Mouse (Mus musculus): ENCODE results near the gene Zfp664. TPM values are rescaled to one million over a fixed set of nuclear protein-coding genes. Genes with fewer than 3 reads are reported as not detected.
A peak's percentile ranks its signal among the peaks of the same experiment; 100 is the strongest.

Zfp664 gene
- total RNA-seq, 2 experiments from 2014 or later = 68.4 to 77.1 TPM

GRCm38 (mm10) chr5:124844929-124845328 lies 17.6 kb upstream of the Zfp664 start:
- Histone ChIP-seq H3K4me3 (no peak overlapping the region), H3K27ac (no peak overlapping the region)
- TF ChIP-seq CTCF (IDR thresholded peaks at IDR 0.05) = no peak
- no peak for DNase-seq (ENCODE audit: extremely low spot score in 1 of 2, low spot score in 2 of 2)
- intact Hi-C loops (cut with DNase I) = no loop called here

GRCm38 (mm10) chr5:124847014-124847413 lies 15.5 kb upstream of the Zfp664 start:
- Histone ChIP-seq H3K4me3 (no peak overlapping the region), H3K27ac (no peak overlapping the region)
- DNase-seq (ENCODE audit: extremely low spot score in 1 of 2, low spot score in 2 of 2) = no peak
- no peak for TF ChIP-seq CTCF (IDR thresholded peaks at IDR 0.05)
- intact Hi-C loops (cut with DNase I) = no loop called here

- no peak for TF ChIP-seq CTCF (IDR thresholded peaks at IDR 0.05)
- no peak overlapping the region for H3K27ac ChIP-seq
- intact Hi-C loops (cut with DNase I) = no loop called here
- no peak overlapping the region for H3K4me3 ChIP-seq
- no peak for DNase-seq (ENCODE audit: extremely low spot score in 1 of 2, low spot score in 2 of 2)
Observed at GRCm38 (mm10) chr5:124848994-124849393, 13.5 kb upstream of the Zfp664 start.

- DNase-seq (ENCODE audit: extremely low spot score in 1 of 2, low spot score in 2 of 2) = no peak
- no peak overlapping the region for H3K4me3 ChIP-seq
- intact Hi-C loops (cut with DNase I) = no loop called here
- no peak overlapping the region for H3K27ac ChIP-seq
- no peak for TF ChIP-seq CTCF (IDR thresholded peaks at IDR 0.05)
Observed at GRCm38 (mm10) chr5:124851572-124851971, 10.9 kb upstream of the Zfp664 start.

GRCm38 (mm10) chr5:124852294-124852693 lies 10.2 kb upstream of the Zfp664 start:
- DNase-seq (ENCODE audit: extremely low spot score in 1 of 2, low spot score in 2 of 2) = no peak
- intact Hi-C loops (cut with DNase I) = no loop called here
- TF ChIP-seq CTCF (IDR thresholded peaks at IDR 0.05) = no peak
- Histone ChIP-seq H3K4me3 (no peak overlapping the region), H3K27ac (no peak overlapping the region)

- H3K4me3 ChIP-seq = no peak overlapping the region
- DNase-seq (ENCODE audit: extremely low spot score in 1 of 2, low spot score in 2 of 2) = no peak
- TF ChIP-seq CTCF (IDR thresholded peaks at IDR 0.05) = no peak
- intact Hi-C loops (cut with DNase I) = no loop called here
- H3K27ac ChIP-seq = peak overlapping the region; percentile 37; the same call in 1 of the 2 replicates
Observed at GRCm38 (mm10) chr5:124853079-124853478, 9.4 kb upstream of the Zfp664 start.

- no peak for TF ChIP-seq CTCF (IDR thresholded peaks at IDR 0.05)
- no peak overlapping the region for H3K4me3 ChIP-seq
- intact Hi-C loops (cut with DNase I) = no loop called here
- H3K27ac ChIP-seq = no peak overlapping the region
- DNase-seq (ENCODE audit: extremely low spot score in 1 of 2, low spot score in 2 of 2) = no peak
Observed at GRCm38 (mm10) chr5:124854202-124854601, 8.3 kb upstream of the Zfp664 start.

GRCm38 (mm10) chr5:124860013-124860412 lies 2.5 kb upstream of the Zfp664 start:
- Histone ChIP-seq H3K27ac (no peak overlapping the region), H3K4me3 (peak overlapping the region; percentile 92)
- DNase-seq (ENCODE audit: extremely low spot score in 1 of 2, low spot score in 2 of 2) = no peak
- TF ChIP-seq CTCF (IDR thresholded peaks at IDR 0.05) = peak; percentile 78
- intact Hi-C loops (cut with DNase I) = loop anchor here (10.0 kb wide), 1 partner anchor 425 kb away; the partner anchor contains the start of gene Kmt5a

- TF ChIP-seq CTCF (IDR thresholded peaks at IDR 0.05) = no peak
- Histone ChIP-seq H3K27ac (peak overlapping the region; percentile 90), H3K4me3 (peak overlapping the region; percentile 92)
- intact Hi-C loops (cut with DNase I) = loop anchor here (10.0 kb wide), 1 partner anchor 427 kb away; the partner anchor contains the start of gene Kmt5a
- peak in 1 of 2 experiments; percentile 50 for DNase-seq (ENCODE audit: extremely low spot score in 1 of 2, low spot score in 2 of 2)
Observed at GRCm38 (mm10) chr5:124861463-124861862, 1.0 kb upstream of the Zfp664 start.

GRCm38 (mm10) chr5:124862871-124863741 lies 615 bp downstream of the Zfp664 start:
- peak; percentile 3 for TF ChIP-seq CTCF (IDR thresholded peaks at IDR 0.05)
- intact Hi-C loops (cut with DNase I) = loop anchor here (10.0 kb wide), 1 partner anchor 428 kb away; the partner anchor contains the start of gene Kmt5a
- H3K4me3 ChIP-seq = peak overlapping the region; percentile 92
- DNase-seq (ENCODE audit: extremely low spot score in 1 of 2, low spot score in 2 of 2) = peak in 1 of 2 experiments; percentile 29
- H3K27ac ChIP-seq = peak overlapping the region; percentile 83

GRCm38 (mm10) chr5:124868981-124869380 lies 6.5 kb downstream of the Zfp664 start:
- Histone ChIP-seq H3K4me3 (no peak overlapping the region), H3K27ac (no peak overlapping the region)
- TF ChIP-seq CTCF (IDR thresholded peaks at IDR 0.05) = peak; percentile 79
- intact Hi-C loops (cut with DNase I) = loop anchor here (2.0 to 10.0 kb wide), 3 partner anchors 92 to 434 kb away; partner anchors contain the start of gene Kmt5a
- peak; percentile 62 to 67 for DNase-seq (ENCODE audit: extremely low spot score in 1 of 2, low spot score in 2 of 2)

GRCm38 (mm10) chr5:124872033-124872432 lies 9.5 kb downstream of the Zfp664 start:
- Histone ChIP-seq H3K4me3 (no peak overlapping the region), H3K27ac (no peak overlapping the region)
- DNase-seq (ENCODE audit: extremely low spot score in 1 of 2, low spot score in 2 of 2) = no peak
- no peak for TF ChIP-seq CTCF (IDR thresholded peaks at IDR 0.05)
- intact Hi-C loops (cut with DNase I) = loop anchor here (5.0 kb wide), 1 partner anchor 255 kb away; no protein-coding TSS in a partner anchor
